Mouse (Mus musculus) skeletal muscle tissue, adult 2 months (tissue): Measurements from ENCODE around the gene Atf7.
"Not testable (repeated sequence)": the region's sequence is repeated elsewhere in the genome, so short reads cannot be mapped to it uniquely, and the experiment has no call there.

ENCODE experiments used
- DNase-seq: peaks from one replicate; pipeline ENCODE4 v3.0.0-alpha.2; 2012; ENCODE audit warnings: low read depth, low spot score

Atf7 gene

GRCm38 (mm10) chr15:102620765-102621164 lies 4.5 kb downstream of the Atf7 start:
- DNase-seq: no peak

- no peak for DNase-seq
Measured at GRCm38 (mm10) chr15:102619486-102619885, 5.8 kb downstream of the Atf7 start.

- no peak for DNase-seq
Measured at GRCm38 (mm10) chr15:102617654-102618053, 7.6 kb downstream of the Atf7 start.

GRCm38 (mm10) chr15:102616174-102616573 lies 9.1 kb downstream of the Atf7 start:
- DNase-seq: no peak

- no peak for DNase-seq
Measured at GRCm38 (mm10) chr15:102614224-102614623, 11.0 kb downstream of the Atf7 start.

- DNase-seq: no peak
Measured at GRCm38 (mm10) chr15:102612966-102613365, 12.3 kb downstream of the Atf7 start.

GRCm38 (mm10) chr15:102608586-102608985 lies 16.7 kb downstream of the Atf7 start:
- not testable (repeated sequence) for DNase-seq

GRCm38 (mm10) chr15:102593996-102594656 lies 31.1 kb downstream of the Atf7 start:
- no peak for DNase-seq

- DNase-seq: no peak
Measured at GRCm38 (mm10) chr15:102592674-102593073, 32.6 kb downstream of the Atf7 start.

GRCm38 (mm10) chr15:102590567-102590966 lies 34.7 kb downstream of the Atf7 start:
- no peak for DNase-seq

- no peak for DNase-seq
Measured at GRCm38 (mm10) chr15:102589826-102590225, 35.4 kb downstream of the Atf7 start.

GRCm38 (mm10) chr15:102585501-102585900 lies 39.8 kb downstream of the Atf7 start:
- DNase-seq: no peak

- no peak for DNase-seq
Measured at GRCm38 (mm10) chr15:102583708-102584383, 41.4 kb downstream of the Atf7 start.

- DNase-seq: no peak
Measured at GRCm38 (mm10) chr15:102581205-102581604, 44.1 kb downstream of the Atf7 start.

- no peak for DNase-seq
Measured at GRCm38 (mm10) chr15:102578351-102578750, 46.9 kb downstream of the Atf7 start.

GRCm38 (mm10) chr15:102576972-102577371 lies 48.3 kb downstream of the Atf7 start:
- no peak for DNase-seq

- DNase-seq: no peak
Measured at GRCm38 (mm10) chr15:102572081-102572480, 53.2 kb downstream of the Atf7 start.

- DNase-seq: no peak
Measured at GRCm38 (mm10) chr15:102567849-102568248, 57.4 kb downstream of the Atf7 start.

- DNase-seq: no peak
Measured at GRCm38 (mm10) chr15:102563681-102564080, 61.6 kb downstream of the Atf7 start.

- no peak for DNase-seq
Measured at GRCm38 (mm10) chr15:102563061-102563460, 62.2 kb downstream of the Atf7 start.

GRCm38 (mm10) chr15:102562491-102562890 lies 62.8 kb downstream of the Atf7 start:
- no peak for DNase-seq

GRCm38 (mm10) chr15:102557580-102557979 lies 67.7 kb downstream of the Atf7 start:
- no peak for DNase-seq

- DNase-seq: no peak
Measured at GRCm38 (mm10) chr15:102555581-102555980, 69.7 kb downstream of the Atf7 start.
